Mouse (Mus musculus) spleen, postnatal 14 days (tissue): ENCODE results near the gene Crls1.

ENCODE experiments used
- DNase-seq, 2 experiments: peaks; one replicate each; pipeline ENCODE4 v3.0.0; 2021 to 2022; ENCODE audit warnings: low spot score in 2 of 2

Crls1 gene

DNA sequence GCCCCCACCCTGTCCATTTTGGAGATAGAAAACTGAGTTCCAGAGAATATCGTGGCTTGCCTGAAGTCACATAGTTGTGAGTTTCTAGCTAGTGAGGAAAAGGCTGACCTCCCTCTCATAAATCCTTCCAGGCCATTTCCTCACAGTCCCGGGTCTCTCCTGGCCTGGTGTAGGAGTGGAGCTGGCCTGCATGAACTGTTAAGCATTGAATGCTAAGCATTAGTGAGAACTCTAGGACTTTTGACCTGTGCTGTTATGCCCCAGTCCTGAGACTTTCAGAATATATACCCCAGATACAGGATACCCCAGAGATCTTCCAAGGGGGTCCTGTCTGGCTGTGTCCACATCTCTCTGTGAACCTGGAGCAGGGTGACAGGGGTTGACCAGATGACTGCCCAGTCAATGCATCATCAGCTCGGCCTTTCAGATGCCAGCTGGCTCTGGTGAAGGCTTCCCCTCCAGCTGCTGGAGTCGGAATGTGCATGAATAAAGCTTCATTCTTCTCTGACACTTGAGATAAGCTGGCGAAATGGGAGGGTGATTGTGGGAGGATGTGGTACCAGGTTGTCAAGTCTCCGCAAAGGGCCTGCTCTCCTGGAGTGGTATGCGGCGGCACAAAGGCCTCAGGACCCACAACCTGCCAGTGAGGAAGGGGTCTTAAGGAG is 38.0 kb downstream of the Crls1 start:
- DNase-seq: no peak

GRCm38 (mm10) chr2:132885312-132885711 is 38.8 kb downstream of the Crls1 start:
- DNase-seq: no peak

DNA sequence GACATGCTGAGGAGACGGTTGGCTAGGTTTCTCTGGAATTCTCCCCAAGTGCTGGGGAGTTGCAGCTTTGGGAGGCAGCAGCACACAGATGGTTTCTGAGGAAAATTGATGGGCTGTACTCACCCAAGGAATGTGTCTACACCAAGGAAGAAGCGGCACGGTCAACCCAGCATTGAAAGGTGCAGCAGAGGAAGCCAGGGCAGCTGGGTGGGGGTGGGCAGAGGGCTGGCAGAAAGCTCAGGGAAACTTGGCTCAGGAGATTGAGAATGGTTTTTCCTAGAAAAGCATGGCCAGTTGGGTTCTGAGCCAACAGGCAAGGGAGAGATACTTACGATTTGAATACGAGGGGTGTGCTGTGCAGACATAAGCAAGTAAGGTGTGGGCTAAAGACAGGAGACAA is 47.4 kb downstream of the Crls1 start:
- DNase-seq: no peak

DNA sequence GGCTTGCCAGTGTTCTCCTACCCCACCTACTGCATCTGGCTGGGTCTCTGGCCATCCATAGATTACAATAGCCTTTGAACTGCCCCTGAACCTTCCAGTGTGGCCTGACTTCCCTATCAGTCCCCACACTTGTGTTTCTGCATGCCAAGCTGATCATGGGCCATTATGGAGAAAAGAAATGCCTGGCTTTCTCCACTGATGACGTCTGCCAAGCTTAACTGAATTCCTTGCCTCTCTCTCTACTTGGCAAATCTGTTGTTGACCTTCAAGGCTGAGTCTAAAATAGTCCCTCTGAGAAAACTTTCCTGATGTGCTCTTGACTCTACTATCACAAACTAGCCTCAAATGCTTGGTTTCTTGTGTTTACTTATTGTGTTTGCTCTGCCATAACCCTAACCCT is 51.7 kb downstream of the Crls1 start:
- no peak for DNase-seq

DNA sequence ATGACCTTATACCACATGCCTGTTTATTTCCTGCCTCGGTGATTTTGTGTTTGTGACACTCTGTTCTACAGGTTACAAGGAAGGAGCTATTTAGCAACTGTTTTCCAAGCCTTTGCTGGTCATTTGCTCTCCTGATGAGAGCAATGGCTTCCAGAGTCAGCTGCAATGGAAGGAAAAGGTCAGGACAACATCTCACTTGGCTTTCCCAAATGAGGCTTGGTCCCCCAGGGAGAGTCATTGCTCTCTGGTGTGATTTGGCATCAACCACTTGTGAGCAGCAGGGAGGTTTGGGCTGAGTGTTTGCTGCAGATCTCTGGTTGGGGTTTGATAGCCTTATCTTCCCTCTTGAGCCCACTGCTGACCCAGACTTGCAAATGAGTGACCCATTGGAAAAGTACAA is 54.1 kb downstream of the Crls1 start:
- no peak for DNase-seq

DNA sequence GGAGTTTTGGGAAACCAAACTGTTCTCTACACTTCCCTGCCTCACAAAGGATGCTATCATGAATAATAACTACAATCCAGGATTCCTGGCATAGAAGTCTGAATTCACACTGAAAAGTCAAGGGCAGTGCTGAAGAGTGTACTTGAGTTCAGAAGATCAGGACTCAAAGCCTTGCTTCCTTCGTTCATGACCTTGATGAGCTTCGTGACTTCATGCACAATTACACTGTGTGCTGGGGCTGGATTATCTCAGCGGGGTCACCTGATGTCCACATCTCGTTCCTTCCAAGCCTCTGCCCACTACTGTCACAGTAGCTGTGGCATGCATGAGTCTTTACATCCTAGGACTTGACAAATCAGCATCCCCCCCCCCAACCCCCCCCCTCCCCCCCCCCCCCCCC is 55.2 kb downstream of the Crls1 start:
- DNase-seq: no peak

DNA sequence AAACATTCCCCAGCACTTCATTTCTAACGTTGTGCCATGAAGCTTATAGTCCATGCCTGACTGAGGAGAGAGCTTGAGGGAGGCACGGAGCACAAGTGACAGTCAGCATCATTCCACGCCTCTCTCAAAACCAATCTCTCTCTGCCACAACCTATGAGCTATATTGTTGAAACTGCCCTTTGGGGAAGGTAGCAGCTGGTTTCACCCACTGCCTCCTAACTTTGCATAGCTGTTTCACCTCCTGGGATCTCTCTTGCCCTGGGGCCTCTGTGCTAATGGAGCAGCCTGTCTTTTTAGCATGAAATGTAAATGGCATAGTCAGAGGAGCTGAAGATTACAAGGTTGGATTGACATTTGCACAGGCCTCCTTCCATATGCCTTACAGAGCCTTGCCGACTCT is 55.6 kb downstream of the Crls1 start:
- DNase-seq: no peak

GRCm38 (mm10) chr2:132903498-132903897 is 57.0 kb downstream of the Crls1 start:
- no peak for DNase-seq

DNA sequence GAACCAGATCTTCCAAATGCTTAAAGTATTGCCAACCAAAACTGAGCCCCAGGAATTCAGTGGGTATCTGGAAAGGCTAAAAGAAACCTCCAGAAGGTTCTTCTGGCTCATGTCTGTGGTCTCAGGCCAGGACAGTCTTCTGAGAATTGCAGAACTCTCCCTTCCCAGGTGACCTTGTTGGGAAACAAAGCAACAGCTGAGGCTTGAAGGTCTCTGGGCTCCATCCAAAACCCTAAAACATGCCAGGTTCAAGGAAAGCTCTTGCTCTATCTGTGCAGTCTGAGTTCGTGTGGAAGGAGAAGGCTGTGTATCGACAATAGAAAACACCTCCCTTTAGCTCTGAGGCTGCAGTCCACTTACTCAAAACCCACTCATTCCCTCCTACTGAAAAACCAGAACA is 58.5 kb downstream of the Crls1 start:
- no peak for DNase-seq

DNA sequence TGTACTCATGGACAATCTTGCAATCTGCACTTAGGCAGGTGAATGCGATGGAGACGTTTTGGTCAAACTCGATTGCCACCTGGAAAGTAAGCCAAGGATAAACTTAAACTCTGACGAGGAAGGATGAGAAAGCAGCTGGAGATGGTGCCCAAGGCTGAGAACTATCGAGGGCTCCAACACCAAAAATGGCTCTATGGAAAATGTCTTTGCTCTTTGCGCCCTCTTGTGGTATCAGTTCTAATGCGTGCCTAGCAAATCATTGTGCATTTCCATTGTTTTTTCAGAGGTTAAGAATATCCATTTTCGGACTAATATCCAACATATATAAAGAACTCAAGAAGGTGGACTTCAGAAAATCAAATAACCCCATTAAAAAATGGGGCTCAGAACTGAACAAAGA is 60.3 kb downstream of the Crls1 start:
- DNase-seq: no peak

DNA sequence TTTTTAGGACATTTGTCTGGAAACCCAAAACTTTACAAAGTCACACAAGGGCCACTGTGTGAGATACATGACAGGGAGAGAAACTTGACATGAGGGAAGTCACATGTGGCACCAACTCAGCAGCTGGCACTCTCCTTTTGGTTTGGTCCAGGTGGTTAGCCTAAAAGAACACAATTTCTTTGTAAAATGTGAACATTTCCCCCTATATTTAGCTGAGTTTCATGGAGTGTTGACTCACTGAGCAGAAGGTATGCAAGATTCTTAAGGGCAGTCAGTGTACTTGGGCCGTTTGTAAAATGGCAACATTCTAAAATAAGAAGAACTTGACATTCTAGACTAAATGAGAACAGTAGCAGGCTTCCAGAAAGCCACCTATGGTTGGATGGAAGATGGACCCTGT is 68.3 kb downstream of the Crls1 start:
- no peak for DNase-seq
